Mouse (Mus musculus) heart, postnatal 0 days (tissue): Measurements from ENCODE around the gene Pvr.

Source experiments
- CTCF ChIP-seq: IDR thresholded peaks from 2 replicates; pipeline ENCODE4 v1.5.1; 2016; ENCODE audit warnings: antibody characterized with exemption, control low read depth, low read depth
- EP300 ChIP-seq: IDR thresholded peaks from 2 replicates; pipeline ENCODE4 v1.6.1; 2016; ENCODE audit warnings: antibody characterized with exemption, low read depth

DNA sequence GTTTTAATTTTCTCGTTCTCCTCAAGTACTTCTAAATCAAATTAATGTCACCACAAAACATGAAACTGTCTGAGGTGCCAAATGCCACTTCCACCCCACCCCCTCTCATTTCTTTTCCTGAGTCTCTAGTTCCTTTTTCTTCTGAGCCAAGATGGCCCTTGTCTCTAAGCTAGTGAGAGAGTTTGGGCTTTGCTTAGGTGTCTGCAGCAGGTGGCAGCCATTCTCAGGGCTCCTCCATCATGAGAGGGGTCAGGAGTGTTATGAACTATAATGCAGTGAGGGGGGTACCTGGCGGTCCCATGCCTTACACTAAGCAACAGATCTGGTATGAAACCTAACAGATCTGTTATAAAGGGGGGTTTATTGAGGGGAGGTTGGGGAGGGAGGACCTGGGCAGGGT, 2.4 kb upstream of the Pvr start:
- TF ChIP-seq CTCF (no peak), EP300 (no peak)
